Comparison of ENCODE assay signal across 10 mouse cellular contexts in the genomic region with DNA sequence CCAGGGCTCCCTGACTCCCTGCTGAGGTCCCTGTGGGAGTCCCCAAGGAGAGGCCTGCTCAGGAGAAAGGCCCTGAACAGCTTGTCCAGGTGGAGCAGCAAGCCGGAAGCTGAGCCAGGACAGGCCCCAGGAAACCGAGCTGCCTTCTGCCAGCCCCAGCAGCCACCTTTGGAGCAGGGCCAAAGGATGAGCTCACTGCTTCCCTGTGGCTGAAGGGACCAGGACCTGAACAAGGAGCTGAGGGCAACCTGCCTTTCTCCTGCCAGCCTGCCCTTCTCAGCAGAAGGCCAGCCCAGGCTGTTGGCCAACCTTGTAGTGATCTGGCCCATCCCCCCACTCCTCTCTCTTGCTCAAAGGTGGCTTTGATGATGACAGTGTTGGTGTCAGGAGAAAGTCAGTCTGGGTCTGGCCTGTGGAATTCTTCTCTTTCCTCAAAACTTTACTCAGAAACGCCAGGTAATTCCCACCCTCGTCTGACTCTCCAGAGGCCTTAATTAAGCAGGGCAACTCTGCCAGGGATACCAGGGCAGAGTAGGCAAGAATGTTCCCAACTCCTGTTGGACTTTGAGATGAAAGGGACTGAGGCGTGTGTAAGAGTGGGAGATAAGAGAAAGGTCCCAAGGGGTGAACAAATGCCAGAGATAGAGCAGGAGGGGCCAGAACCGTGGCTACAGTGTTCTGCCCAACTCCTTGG. TPM values are rescaled to one million over a fixed set of nuclear protein-coding genes. Genes with fewer than 3 reads are reported as not detected.
DNase-seq lines count a peak whose midpoint lies in the region; ATAC-seq and TF ChIP-seq lines count a peak whose summit lies in the region.
"Had no signal": no experiment of that assay in that cellular context is flagged by ENCODE, and none has a peak within 500 bp of the region (broad histone marks: within the 10 kb centered on the region; RNA-seq: fewer than 3 reads in every experiment).

No protein-coding gene starts in this region.

- H3K27me3 ChIP-seq in intestine, postnatal 0 days (replicated peaks; ENCODE audit: control insufficient read depth, insufficient read depth, low read length), result no peaks in the 10 kb centered on the region

- peak overlapping the region; percentile 78 for H3K27ac ChIP-seq in intestine, postnatal 0 days (ENCODE audit: low read depth, low read length)

- H3K4me2 ChIP-seq in intestine, postnatal 0 days (replicated peaks; ENCODE audit: low read depth), result peak overlapping the region; percentile 17; the same call in 1 of the 2 replicates

- peaks cover 15% of the 10 kb centered on the region for H3K4me1 ChIP-seq in intestine, postnatal 0 days (replicated peaks; ENCODE audit: control insufficient read depth, insufficient read depth, low read length)

- H3K36me3 ChIP-seq in intestine, postnatal 0 days (ENCODE audit: control insufficient read depth, insufficient read depth), result no peaks in the 10 kb centered on the region

- no peak overlapping the region for H3K4me3 ChIP-seq in intestine, postnatal 0 days (ENCODE audit: low read depth, low read length)

- no peak overlapping the region for H3K9ac ChIP-seq in intestine, postnatal 0 days (ENCODE audit: low read depth, low read length)

- H3K9me3 ChIP-seq in intestine, postnatal 0 days (ENCODE audit: control insufficient read depth), result no peaks in the 10 kb centered on the region

- 23% methylated on average over 6 of the region's 6 CpGs for WGBS in intestine, postnatal 0 days

- ATAC-seq in intestine, postnatal 0 days, result peak; percentile 80
- no peak for ATAC-seq in megakaryocyte, adult 5-6 weeks (ENCODE audit: poor library complexity, severe bottlenecking)

- no peak for TF ChIP-seq CTCF in intestine, postnatal 0 days (IDR thresholded peaks at IDR 0.05; ENCODE audit: low read depth)

- peak; percentile 71 for DNase-seq in gastrocnemius, adult 18-20 months (ENCODE audit: low spot score)
- DNase-seq in gastrocnemius, postnatal 4 days (ENCODE audit: low spot score in 2 of 2), result no peak
- peak; percentile 55 for DNase-seq in urinary bladder, postnatal 14 days (ENCODE audit: low spot score)
- no peak for DNase-seq in urinary bladder, adult 2 months (ENCODE audit: low spot score)
- no peak for DNase-seq in left cerebral cortex, adult 18-20 months (ENCODE audit: low spot score in 2 of 2)
- no peak for DNase-seq in spleen, adult 18-20 months
- DNase-seq: thymus, adult 2 months had no signal

RNA-seq across cellular contexts. Expression of a gene that starts 13.8 kb away (rescaled TPM):
- total RNA-seq in gastrocnemius, adult 18-20 months (2021), result 10 to 100 TPM; 27.8 to 29.5 TPM
- total RNA-seq in gastrocnemius, postnatal 4 days (2021), result 10 to 100 TPM; 11.4 to 13.5 TPM
- polyA plus RNA-seq in urinary bladder, adult 2 months (2012; rRNA removed), result 42.8 and 48.4 TPM in 2 replicates
- 40.0 and 42.3 TPM in 2 replicates for polyA plus RNA-seq in intestine, postnatal 0 days (2015; fragmentation: Nextera tagmentation; extraction: Ambion mirVana)
- total RNA-seq in megakaryocyte, adult 5-6 weeks (2015), result 14.4 and 17.5 TPM in 2 replicates
- 12.5 and 14.9 TPM in 2 replicates for total RNA-seq in megakaryocyte, adult 5-6 weeks (2017)
- 10 to 100 TPM; 58.7 to 58.9 TPM for total RNA-seq in left cerebral cortex, adult 18-20 months (2021)

RNA-seq across cellular contexts. Expression of a gene that starts 21.3 kb away (rescaled TPM):
- total RNA-seq in gastrocnemius, adult 18-20 months (2021), result 10 to 100 TPM; 43.4 to 45.4 TPM
- total RNA-seq in gastrocnemius, postnatal 4 days (2021), result 10 to 100 TPM; 74.9 to 79.4 TPM
- polyA plus RNA-seq in urinary bladder, adult 2 months (2012; rRNA removed), result 63.3 and 65.9 TPM in 2 replicates
- polyA plus RNA-seq in intestine, postnatal 0 days (2015; fragmentation: Nextera tagmentation; extraction: Ambion mirVana), result 318 and 321 TPM in 2 replicates
- 154 and 164 TPM in 2 replicates for total RNA-seq in megakaryocyte, adult 5-6 weeks (2015)
- 31.6 and 60.8 TPM in 2 replicates for total RNA-seq in megakaryocyte, adult 5-6 weeks (2017)
- 10 to 100 TPM; 73.3 to 82.5 TPM for total RNA-seq in left cerebral cortex, adult 18-20 months (2021)

RNA-seq across cellular contexts. Expression of a gene that starts 29.3 kb away (rescaled TPM):
- total RNA-seq in gastrocnemius, adult 18-20 months (2021), result not detected
- total RNA-seq in gastrocnemius, postnatal 4 days (2021), result not detected
- 2.6 and 3.7 TPM in 2 replicates for polyA plus RNA-seq in urinary bladder, adult 2 months (2012; rRNA removed)
- polyA plus RNA-seq in intestine, postnatal 0 days (2015; fragmentation: Nextera tagmentation; extraction: Ambion mirVana), result 0.31 and 0.37 TPM in 2 replicates
- not detected in 2 replicates for total RNA-seq in megakaryocyte, adult 5-6 weeks (2015)
- not detected in 2 replicates for total RNA-seq in megakaryocyte, adult 5-6 weeks (2017)
- total RNA-seq in left cerebral cortex, adult 18-20 months (2021), result not detected

RNA-seq across cellular contexts. Expression of a gene that starts 30.2 kb away (rescaled TPM):
- total RNA-seq in gastrocnemius, adult 18-20 months (2021), result not detected
- total RNA-seq in gastrocnemius, postnatal 4 days (2021), result under 1 TPM; 0.05 TPM
- 0.04 and 0.09 TPM in 2 replicates for polyA plus RNA-seq in urinary bladder, adult 2 months (2012; rRNA removed)
- polyA plus RNA-seq in intestine, postnatal 0 days (2015; fragmentation: Nextera tagmentation; extraction: Ambion mirVana), result 0.17 and 0.22 TPM in 2 replicates
- total RNA-seq in megakaryocyte, adult 5-6 weeks (2015), result not detected in 2 replicates
- total RNA-seq in megakaryocyte, adult 5-6 weeks (2017), result 0.07 and 0.65 TPM in 2 replicates
- 10 to 100 TPM; 34.3 to 35.6 TPM for total RNA-seq in left cerebral cortex, adult 18-20 months (2021)
- polyA plus RNA-seq: limb, embryonic 11.5 days had no signal

RNA-seq across cellular contexts. Expression of a gene that starts 54.5 kb away (rescaled TPM):
- 1 to 10 TPM; 6.8 to 7.9 TPM for total RNA-seq in gastrocnemius, adult 18-20 months (2021)
- total RNA-seq in gastrocnemius, postnatal 4 days (2021), result 10 to 100 TPM; 14.2 to 14.9 TPM
- 19.3 and 21.2 TPM in 2 replicates for polyA plus RNA-seq in urinary bladder, adult 2 months (2012; rRNA removed)
- 8.0 and 8.3 TPM in 2 replicates for polyA plus RNA-seq in intestine, postnatal 0 days (2015; fragmentation: Nextera tagmentation; extraction: Ambion mirVana)
- total RNA-seq in megakaryocyte, adult 5-6 weeks (2015), result 0.83 TPM in 1 of 2 replicates, not detected in the other
- not detected in 2 replicates for total RNA-seq in megakaryocyte, adult 5-6 weeks (2017)
- 1 to 10 TPM; 1.6 to 2.0 TPM for total RNA-seq in left cerebral cortex, adult 18-20 months (2021)

Comparison
In these comparisons a context has a peak if more than half of its experiments do, and no peak if none do; other contexts are left out.
1. DNase-seq: peak in gastrocnemius, adult 18-20 months (single experiment) and urinary bladder, postnatal 14 days (single experiment); none in gastrocnemius, postnatal 4 days (0 of 2), urinary bladder, adult 2 months (single experiment), left cerebral cortex, adult 18-20 months (0 of 2) and spleen, adult 18-20 months (0 of 2).